Mouse (Mus musculus): ENCODE results near the gene Serbp1. TPM values are rescaled to one million over a fixed set of nuclear protein-coding genes. Genes with fewer than 3 reads are reported as not detected.

The Serbp1 gene
- 419 and 454 TPM in 2 replicates for polyA plus RNA-seq (2012; rRNA removed)

GRCm38 (mm10) chr6:67237977-67238376 is at the start of gene Serbp1:
TSS of gene Serbp1 (plus strand) at chr6:67238176.

Other genes starting within 250 kb of the Serbp1 start
- 18.4 and 22.3 TPM in 2 replicates for gene Gadd45a, start 200.7 kb upstream of the Serbp1 start, polyA plus RNA-seq (2012; rRNA removed)
- 0.18 and 0.30 TPM in 2 replicates for gene Il12rb2, start 138.0 kb downstream of the Serbp1 start, polyA plus RNA-seq (2012; rRNA removed)